Mouse (Mus musculus): ENCODE measurements around the gene Pou2f2.
A peak's percentile ranks its signal among the peaks of the same experiment; 100 is the strongest.

The Pou2f2 gene

GRCm38 (mm10) chr7:25137553-25137952, 42.0 kb downstream of the Pou2f2 start:
- DNase-seq: no peak

- peak; percentile 87 for DNase-seq
These were observed 46.2 kb downstream of the Pou2f2 start for GRCm38 (mm10) chr7:25133092-25134049.

- DNase-seq: peak; percentile 34
These were observed 47.1 kb downstream of the Pou2f2 start for GRCm38 (mm10) chr7:25132318-25132960.

- no peak for DNase-seq
These were observed 48.3 kb downstream of the Pou2f2 start for GRCm38 (mm10) chr7:25131247-25131646.

- no peak for DNase-seq
These were observed 49.0 kb downstream of the Pou2f2 start for GRCm38 (mm10) chr7:25130565-25130964.

GRCm38 (mm10) chr7:25129390-25129979, 50.0 kb downstream of the Pou2f2 start:
- DNase-seq: no peak

GRCm38 (mm10) chr7:25127971-25128370, 51.6 kb downstream of the Pou2f2 start:
- no peak for DNase-seq

GRCm38 (mm10) chr7:25125716-25126281, 53.7 kb downstream of the Pou2f2 start:
- DNase-seq: no peak

- DNase-seq: no peak
These were observed 58.2 kb downstream of the Pou2f2 start for GRCm38 (mm10) chr7:25121240-25121786.

GRCm38 (mm10) chr7:25120061-25120834, 59.3 kb downstream of the Pou2f2 start:
- DNase-seq: no peak

- no peak for DNase-seq
These were observed 66.4 kb downstream of the Pou2f2 start for GRCm38 (mm10) chr7:25112956-25113603.

GRCm38 (mm10) chr7:25112178-25112955, 67.2 kb downstream of the Pou2f2 start:
- DNase-seq: peak; percentile 36

GRCm38 (mm10) chr7:25110336-25110735, 69.2 kb downstream of the Pou2f2 start:
- DNase-seq: no peak

GRCm38 (mm10) chr7:25109355-25109754, 70.2 kb downstream of the Pou2f2 start:
- no peak for DNase-seq

- no peak for DNase-seq
These were observed 72.6 kb downstream of the Pou2f2 start for GRCm38 (mm10) chr7:25106790-25107502.

GRCm38 (mm10) chr7:25105411-25106160, 73.9 kb downstream of the Pou2f2 start:
- DNase-seq: peak; percentile 80

GRCm38 (mm10) chr7:25099581-25099980, 79.9 kb downstream of the Pou2f2 start:
- no peak for DNase-seq

- DNase-seq: no peak
These were observed 81.4 kb downstream of the Pou2f2 start for GRCm38 (mm10) chr7:25098169-25098568.

- DNase-seq: no peak
These were observed 89.7 kb downstream of the Pou2f2 start for GRCm38 (mm10) chr7:25089875-25090274.

Measured in right cerebral cortex, postnatal 25 days (tissue).